25 mouse cellular contexts compared by ENCODE assay signal in the genomic region with DNA sequence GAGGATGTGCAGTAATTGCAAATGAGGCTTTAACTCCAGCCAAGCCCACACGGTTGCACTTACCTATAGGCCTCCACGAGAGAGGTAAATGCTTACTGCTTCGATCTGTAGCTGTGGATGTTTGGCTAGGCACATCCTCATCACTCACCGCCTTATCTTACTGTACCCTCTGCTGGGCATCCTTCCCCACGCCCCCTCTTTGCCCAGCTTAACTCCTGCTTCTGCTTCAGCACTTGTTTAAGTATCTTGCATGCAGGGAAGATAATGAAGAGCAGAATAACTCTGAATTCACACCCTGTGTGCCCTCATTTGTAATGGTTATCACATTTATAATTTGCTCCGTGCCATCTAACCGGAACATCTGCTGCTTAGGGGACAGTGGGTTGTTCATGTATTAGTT.
DNase-seq lines count a peak whose midpoint lies in the region; ATAC-seq lines count a peak whose summit lies in the region.
"Had no signal": no experiment of that assay in that cellular context is flagged by ENCODE, and none has a peak within 500 bp of the region (broad histone marks: within the 10 kb centered on the region; RNA-seq: fewer than 3 reads in every experiment).

No protein-coding gene starts in this region.

- no peak overlapping the region for H3K4me2 ChIP-seq in liver, embryonic 16.5 days (ENCODE audit: low read depth, low read length)
- no peak overlapping the region for H3K4me2 ChIP-seq in liver, embryonic 11.5 days
- H3K4me2 ChIP-seq in intestine, embryonic 16.5 days (ENCODE audit: low read depth, low read length) = peak overlapping the region; percentile 16; the same call in 1 of the 2 replicates
- H3K4me2 ChIP-seq: embryonic facial prominence, embryonic 12.5 days; limb, embryonic 12.5 days; midbrain, embryonic 12.5 days; neural tube, embryonic 12.5 days had no signal

- no peaks in the 10 kb centered on the region for H3K36me3 ChIP-seq in liver, embryonic 16.5 days (ENCODE audit: control insufficient read depth, insufficient read depth)
- H3K36me3 ChIP-seq in liver, embryonic 11.5 days (ENCODE audit: control insufficient read depth, insufficient read depth, low read length) = no peaks in the 10 kb centered on the region
- H3K36me3 ChIP-seq in intestine, embryonic 16.5 days (ENCODE audit: control insufficient read depth, insufficient read depth, low read length) = no peaks in the 10 kb centered on the region
- H3K36me3 ChIP-seq: embryonic facial prominence, embryonic 12.5 days; G1E; limb, embryonic 12.5 days; midbrain, embryonic 12.5 days; neural tube, embryonic 12.5 days had no signal

- H3K9me3 ChIP-seq in liver, embryonic 16.5 days (replicated peaks; ENCODE audit: control insufficient read depth, low read length) = no peaks in the 10 kb centered on the region
- H3K9me3 ChIP-seq in liver, embryonic 11.5 days (ENCODE audit: control insufficient read depth, low read length) = no peaks in the 10 kb centered on the region
- no peaks in the 10 kb centered on the region for H3K9me3 ChIP-seq in intestine, embryonic 16.5 days (ENCODE audit: control insufficient read depth, low read length)
- H3K9me3 ChIP-seq: embryonic facial prominence, embryonic 12.5 days; G1E; limb, embryonic 12.5 days; midbrain, embryonic 12.5 days; neural tube, embryonic 12.5 days had no signal

- intact Hi-C loops in heart, postnatal 36 days (cut with DNase I) = no loop called here

- whole genome bisulfite sequencing in liver, embryonic 16.5 days (ENCODE audit: insufficient replicate concordance) = 43% methylated on average over 7 of the region's 7 CpGs
- 73% methylated on average over 7 of the region's 7 CpGs for WGBS in liver, embryonic 11.5 days
- 69% methylated on average over 7 of the region's 7 CpGs for WGBS in intestine, embryonic 16.5 days

- DNase-seq in liver, embryonic 11.5 days (ENCODE audit: low spot score) = no peak
- DNase-seq in embryo, embryonic 11 days = no peak
- DNase-seq in heart, postnatal 36 days = no peak
- DNase-seq: adrenal gland, adult 8-10 months; B cell, adult 2 months; cerebellum, adult 8-10 months; cerebellum, postnatal 25 days; gastrocnemius, adult 2 months; gastrocnemius, postnatal 36 days; heart, postnatal 14 days; kidney, postnatal 14 days; lung, postnatal 4 days; right cerebral cortex, postnatal 4 days had no signal

- H3K9ac ChIP-seq in liver, embryonic 16.5 days (ENCODE audit: low read depth, low read length) = no peak overlapping the region
- H3K9ac ChIP-seq in liver, embryonic 11.5 days (ENCODE audit: low read depth, low read length) = no peak overlapping the region
- no peak overlapping the region for H3K9ac ChIP-seq in intestine, embryonic 16.5 days (ENCODE audit: low read depth, low read length)
- H3K9ac ChIP-seq: embryonic facial prominence, embryonic 12.5 days; limb, embryonic 12.5 days; liver, embryonic 14.5 days; midbrain, embryonic 12.5 days; neural tube, embryonic 12.5 days had no signal

- H3K27me3 ChIP-seq in liver, embryonic 16.5 days (ENCODE audit: control insufficient read depth, insufficient read depth, low read depth, low read length) = no peaks in the 10 kb centered on the region
- no peaks in the 10 kb centered on the region for H3K27me3 ChIP-seq in liver, embryonic 11.5 days (replicated peaks; ENCODE audit: control insufficient read depth, insufficient read depth, low read length)
- no peaks in the 10 kb centered on the region for H3K27me3 ChIP-seq in intestine, embryonic 16.5 days (replicated peaks; ENCODE audit: control insufficient read depth, insufficient read depth, low read length)
- H3K27me3 ChIP-seq: embryonic facial prominence, embryonic 12.5 days; limb, embryonic 12.5 days; midbrain, embryonic 12.5 days; neural tube, embryonic 12.5 days had no signal

- ATAC-seq in liver, embryonic 16.5 days (ENCODE audit: low read depth) = peak; percentile 56
- no peak for ATAC-seq in liver, embryonic 11.5 days (replicated peaks; ENCODE audit: low FRiP score)
- peak; percentile 4 for ATAC-seq in intestine, embryonic 16.5 days
- peak; percentile 93 for ATAC-seq in megakaryocyte progenitor cell, adult 5-6 weeks (replicated peaks; ENCODE audit: poor library complexity)
- ATAC-seq: forebrain, embryonic 16.5 days; hindbrain, embryonic 16.5 days had no signal

- H3K4me3 ChIP-seq in liver, embryonic 16.5 days (ENCODE audit: low read depth, low read length) = no peak overlapping the region
- no peak overlapping the region for H3K4me3 ChIP-seq in liver, embryonic 11.5 days (ENCODE audit: low read depth, low read length)
- no peak overlapping the region for H3K4me3 ChIP-seq in intestine, embryonic 16.5 days (ENCODE audit: low read length)
- H3K4me3 ChIP-seq: embryonic facial prominence, embryonic 12.5 days; gastrocnemius, adult 2 months; limb, embryonic 12.5 days; midbrain, embryonic 12.5 days; myocyte; neural tube, embryonic 12.5 days had no signal

- H3K27ac ChIP-seq in liver, embryonic 16.5 days (ENCODE audit: low read length) = no peak overlapping the region
- H3K27ac ChIP-seq in liver, embryonic 11.5 days (ENCODE audit: low read depth, low read length) = no peak overlapping the region
- H3K27ac ChIP-seq in intestine, embryonic 16.5 days (ENCODE audit: low read length) = no peak overlapping the region
- H3K27ac ChIP-seq: embryonic facial prominence, embryonic 12.5 days; gastrocnemius, adult 2 months; limb, embryonic 12.5 days; liver, embryonic 14.5 days; midbrain, embryonic 12.5 days; neural tube, embryonic 12.5 days had no signal

- H3K4me1 ChIP-seq in liver, embryonic 16.5 days (ENCODE audit: control insufficient read depth, low read depth, low read length) = no peaks in the 10 kb centered on the region
- H3K4me1 ChIP-seq in liver, embryonic 11.5 days (replicated peaks; ENCODE audit: control insufficient read depth, insufficient read depth, low read length) = no peaks in the 10 kb centered on the region
- 0 out of 2 replicates have a peak, but pooled peaks cover 7% of the 10 kb centered on the region for H3K4me1 ChIP-seq in intestine, embryonic 16.5 days (ENCODE audit: control insufficient read depth, insufficient read depth, low read length)
- H3K4me1 ChIP-seq: embryonic facial prominence, embryonic 12.5 days; limb, embryonic 12.5 days; midbrain, embryonic 12.5 days; neural tube, embryonic 12.5 days had no signal
